Mouse (Mus musculus) stomach, embryonic 14.5 days (tissue): ENCODE results near the gene Nudcd3. TPM values are rescaled to one million over a fixed set of nuclear protein-coding genes. Genes with fewer than 3 reads are reported as not detected.
A peak's percentile ranks its signal among the peaks of the same experiment; 100 is the strongest.

Source experiments
- ATAC-seq: fragments of 200-750 bp; cut with Nextera tagmentation; 2 replicates; pipeline ENCODE4 v1.8.0; 2017; ENCODE audit warnings: low read depth, moderate TSS enrichment; ENCODE audit not compliant: insufficient number of reproducible peaks, insufficient read depth, low FRiP score
- H3K27ac ChIP-seq: fragments of 300-500 bp; sonication (generic); 2 replicates; pipeline ENCODE4 v1.5.1; 2014; ENCODE audit warnings: mild to moderate bottlenecking, low read length, moderate library complexity, mixed read lengths
- H3K27me3 ChIP-seq: fragments of 300-500 bp; sonication (generic); 2 replicates; pipeline ENCODE4 v1.6.1; 2014; ENCODE audit warnings: low read length, control low read depth, mixed read lengths; ENCODE audit not compliant: control insufficient read depth, insufficient read depth
- H3K36me3 ChIP-seq: fragments of 300-500 bp; sonication (generic); 2 replicates; pipeline ENCODE4 v1.6.1; 2014; ENCODE audit warnings: mild to moderate bottlenecking, control low read depth, low read length, moderate library complexity, mixed read lengths; ENCODE audit not compliant: control insufficient read depth, insufficient read depth
- H3K4me1 ChIP-seq: fragments of 300-500 bp; sonication (generic); 2 replicates; pipeline ENCODE4 v1.6.1; 2014; ENCODE audit warnings: low read length, control low read depth, mixed read lengths; ENCODE audit not compliant: control insufficient read depth, insufficient read depth
- H3K4me2 ChIP-seq: fragments of 300-500 bp; sonication (generic); replicated peaks from 2 replicates; pipeline ENCODE4 v1.6.1; 2014; ENCODE audit warnings: low read depth, low read length, control low read depth
- H3K4me3 ChIP-seq: fragments of 300-500 bp; sonication (generic); 2 replicates; pipeline ENCODE4 v1.5.1; 2014; ENCODE audit warnings: low read depth, low read length, control low read depth
- H3K9ac ChIP-seq: fragments of 300-500 bp; sonication (generic); replicated peaks from 2 replicates; pipeline ENCODE4 v1.6.1; 2014; ENCODE audit warnings: low read depth, mild to moderate bottlenecking, control low read depth, low read length, moderate library complexity, mixed read lengths
- H3K9me3 ChIP-seq: fragments of 300-500 bp; sonication (generic); 2 replicates; pipeline ENCODE4 v1.6.1; 2016; ENCODE audit warnings: low read depth, low read length, control low read depth; ENCODE audit not compliant: control insufficient read depth
- WGBS: fragments of 180-500 bp; shearing (Covaris S2); extraction: QIAGEN DNeasy Blood & Tissue Kit; methylation state at CpG from one replicate; pipeline ENCODE4 v1.1.7; 2014; 5-methylcytosine and 5-hydroxymethylcytosine counted together
- polyA plus RNA-seq: library from polyadenylated mRNA; unstranded; fragments of >200 nt; fragmentation: Nextera tagmentation; extraction: Ambion mirVana; gene quantifications from 2 replicates; pipeline ENCODE4 v1.2.1, GENCODE M21; 2014

Gene Nudcd3
- polyA plus RNA-seq, 1 experiment from 2014 or later: 42.0 TPM

GRCm38 (mm10) chr11:6068181-6068957 is 131.8 kb downstream of the Nudcd3 start:
- no peak overlapping the region for H3K9ac ChIP-seq
- H3K27me3 ChIP-seq: peaks cover 37% of the 10 kb centered on the region

GRCm38 (mm10) chr11:6067160-6067559 is 133.1 kb downstream of the Nudcd3 start:
- no peaks in the 10 kb centered on the region for H3K9me3 ChIP-seq
- H3K4me2 ChIP-seq: no peak overlapping the region
- H3K4me1 ChIP-seq: peaks cover 6% of the 10 kb centered on the region
- no peak overlapping the region for H3K9ac ChIP-seq
- 48% methylated on average over 9 of the region's 9 CpGs for WGBS
- H3K27ac ChIP-seq: no peak overlapping the region
- ATAC-seq: no peak
- H3K36me3 ChIP-seq: no peaks in the 10 kb centered on the region
- H3K4me3 ChIP-seq: no peak overlapping the region
- H3K27me3 ChIP-seq: peaks cover 40% of the 10 kb centered on the region

More at GRCm38 (mm10) chr11:6068181-6068957, 131.8 kb downstream of the Nudcd3 start:
- Histone ChIP-seq H3K4me2 (no peak overlapping the region), H3K9me3 (no peaks in the 10 kb centered on the region), H3K4me3 (no peak overlapping the region), H3K27ac (no peak overlapping the region), H3K4me1 (peaks cover 6% of the 10 kb centered on the region), H3K36me3 (no peaks in the 10 kb centered on the region)
- ATAC-seq: no peak
- whole genome bisulfite sequencing: 6% methylated on average over 18 of the region's 19 CpGs

- Histone ChIP-seq H3K4me1 (peaks cover 6% of the 10 kb centered on the region), H3K9ac (no peak within 1 kb of the TSS; the same call in 1 of the 2 replicates), H3K27ac (no peak within 1 kb of the TSS), H3K36me3 (no peaks in the 10 kb centered on the region), H3K9me3 (no peaks in the 10 kb centered on the region), H3K4me3 (peak within 1 kb of the TSS; percentile 47), H3K27me3 (peaks cover 40% of the 10 kb centered on the region), H3K4me2 (peak within 1 kb of the TSS; percentile 96)
- WGBS: 15% methylated on average over 6 of the region's 6 CpGs
- no peak for ATAC-seq
These were observed 134.0 kb downstream of the Nudcd3 start, which contains the start of gene Camk2b for GRCm38 (mm10) chr11:6066176-6066575. Gene Camk2b, minus strand, starts transcription at chr11:6066362.

DNA sequence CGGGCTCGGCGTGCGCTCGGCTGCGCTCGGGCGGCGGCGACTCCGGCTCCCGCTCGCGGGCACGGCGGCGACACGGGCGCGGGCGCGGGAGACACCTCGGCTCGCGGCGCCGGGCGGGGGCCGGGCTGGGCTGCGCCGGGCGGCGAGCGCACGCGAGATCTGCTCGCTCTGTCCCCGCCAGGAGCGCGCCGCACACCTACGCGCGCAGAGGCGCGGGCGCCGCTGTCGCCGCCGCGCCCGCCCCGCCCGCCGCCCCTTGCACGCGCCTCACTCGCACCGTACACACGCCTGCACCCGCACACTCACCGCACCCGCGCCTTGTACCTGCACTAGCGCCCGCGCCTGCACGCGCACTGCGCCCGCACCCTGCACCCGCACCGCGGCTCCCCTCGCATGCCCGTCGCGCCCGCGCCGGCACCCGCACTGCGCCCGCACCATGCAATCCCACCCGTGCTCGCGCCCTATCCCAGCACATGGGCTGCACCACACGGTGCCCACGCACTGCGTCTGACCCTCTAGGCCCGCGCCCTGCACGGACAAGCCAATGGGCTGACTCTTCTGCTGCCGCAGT is 134.6 kb downstream of the Nudcd3 start:
- ATAC-seq: no peak; the same call in 1 of the 2 replicates
- no peaks in the 10 kb centered on the region for H3K9me3 ChIP-seq
- peak overlapping the region; percentile 47 for H3K4me3 ChIP-seq
- WGBS: 2% methylated on average over 56 of the region's 95 CpGs
- no peak overlapping the region; the same call in 1 of the 2 replicates for H3K9ac ChIP-seq
- peaks cover 6% of the 10 kb centered on the region for H3K4me1 ChIP-seq
- no peak overlapping the region for H3K27ac ChIP-seq
- H3K4me2 ChIP-seq: peak overlapping the region; percentile 96
- H3K36me3 ChIP-seq: no peaks in the 10 kb centered on the region
- peaks cover 40% of the 10 kb centered on the region for H3K27me3 ChIP-seq

GRCm38 (mm10) chr11:6065046-6065521 is 135.1 kb downstream of the Nudcd3 start:
- ATAC-seq: no peak; the same call in 1 of the 2 replicates
- no peak overlapping the region; the same call in 1 of the 2 replicates for H3K9ac ChIP-seq
- H3K27me3 ChIP-seq: peaks cover 40% of the 10 kb centered on the region
- under 1% methylated on average over 48 of the region's 55 CpGs for WGBS
- no peak overlapping the region for H3K27ac ChIP-seq
- H3K4me1 ChIP-seq: peaks cover 6% of the 10 kb centered on the region
- no peaks in the 10 kb centered on the region for H3K9me3 ChIP-seq
- H3K4me3 ChIP-seq: peak overlapping the region; percentile 47
- H3K36me3 ChIP-seq: no peaks in the 10 kb centered on the region
- peak overlapping the region; percentile 96 for H3K4me2 ChIP-seq

GRCm38 (mm10) chr11:6064215-6065045 is 135.8 kb downstream of the Nudcd3 start:
- Histone ChIP-seq H3K27ac (no peak overlapping the region), H3K27me3 (peaks cover 40% of the 10 kb centered on the region), H3K36me3 (no peaks in the 10 kb centered on the region), H3K4me2 (peak overlapping the region; percentile 96), H3K4me3 (peak overlapping the region; percentile 47), H3K9me3 (no peaks in the 10 kb centered on the region), H3K4me1 (peaks cover 6% of the 10 kb centered on the region), H3K9ac (no peak overlapping the region)
- ATAC-seq: no peak
- 5% methylated on average over 30 of the region's 30 CpGs for WGBS

DNA sequence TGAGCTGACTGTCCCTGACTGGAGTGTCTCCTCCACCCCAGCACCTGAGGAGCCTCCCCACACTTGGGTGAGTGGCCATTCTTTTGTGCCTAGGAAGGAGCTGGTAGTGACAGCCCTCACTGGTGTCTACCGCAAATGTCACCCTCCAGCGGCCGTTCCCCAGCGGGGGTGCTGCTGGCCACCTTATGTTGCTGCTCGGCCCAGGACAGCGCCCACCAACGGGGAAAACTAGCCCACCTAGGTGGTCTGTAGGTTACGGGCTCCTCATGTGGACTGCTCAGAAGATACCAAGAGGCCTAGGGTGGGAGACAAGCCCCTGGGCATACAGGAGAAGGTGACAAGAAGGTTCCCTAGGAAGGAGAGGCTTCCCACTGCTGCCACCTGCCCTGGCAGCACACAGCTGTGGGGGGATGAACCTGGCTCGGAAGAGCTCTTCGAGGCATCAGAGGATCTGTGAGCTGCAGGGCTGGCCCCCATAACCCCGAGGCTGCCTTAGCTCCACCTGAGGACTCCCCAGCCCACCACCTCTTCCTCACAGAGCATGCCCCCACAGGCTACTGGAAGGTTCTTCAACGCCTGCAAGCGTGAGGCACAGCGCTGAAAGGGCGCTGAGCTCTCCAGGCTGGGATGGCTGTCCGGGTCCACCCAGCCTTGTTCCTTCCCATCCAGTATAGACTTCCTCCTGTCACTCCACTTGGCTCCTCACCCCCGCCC is 136.6 kb downstream of the Nudcd3 start:
- WGBS: 40% methylated on average over 17 of the region's 17 CpGs
- Histone ChIP-seq H3K9ac (no peak overlapping the region), H3K36me3 (no peaks in the 10 kb centered on the region), H3K4me1 (peaks cover 6% of the 10 kb centered on the region), H3K27me3 (peaks cover 40% of the 10 kb centered on the region), H3K27ac (no peak overlapping the region), H3K4me2 (0 out of 2 replicates have a peak overlapping the region, but pooled peaks have one; percentile 96), H3K4me3 (no peak overlapping the region), H3K9me3 (no peaks in the 10 kb centered on the region)
- no peak for ATAC-seq
